Mouse (Mus musculus) C2C12 (cell line): ENCODE measurements at regions not wholly inside any gene's neighbourhood (a gene's known extent, or its start where the extent isn't known, plus 50 kb on each side); places are given as distances from the start of the nearest gene placed in this dataset.

Experiments used
- CEBPB ChIP-seq: IDR thresholded peaks from one replicate; pipeline ENCODE4 v1.6.1; 2011; ENCODE audit warnings: low read depth, mild to moderate bottlenecking, control low read depth, moderate library complexity
- CTCF ChIP-seq: IDR thresholded peaks from one replicate; pipeline ENCODE4 v1.5.1; 2011; ENCODE audit not compliant: control insufficient read depth, insufficient read depth, insufficient read length
- MAX ChIP-seq: IDR thresholded peaks from one replicate; pipeline ENCODE4 v1.6.1; 2011; ENCODE audit warnings: mild to moderate bottlenecking, control low read depth
- MYOG ChIP-seq: IDR thresholded peaks from one replicate; pipeline ENCODE4 v1.6.1; 2011; ENCODE audit not compliant: control insufficient read depth, insufficient read length; ENCODE audit errors: extremely low read depth
- USF1 ChIP-seq: IDR thresholded peaks from one replicate; pipeline ENCODE4 v1.6.1; 2011; ENCODE audit warnings: low read depth, mild to moderate bottlenecking, control low read depth, moderate library complexity

- TF ChIP-seq CTCF = no peak
- TF ChIP-seq MAX = no peak
- no peak for TF ChIP-seq MYOG
- no peak for TF ChIP-seq CEBPB
- no peak for TF ChIP-seq USF1
These were observed 77.7 kb downstream of the Gm9817 start for GRCm38 (mm10) chr13:45156223-45156622.
